Mouse (Mus musculus): ENCODE data around the gene Alpk1.

DNA sequence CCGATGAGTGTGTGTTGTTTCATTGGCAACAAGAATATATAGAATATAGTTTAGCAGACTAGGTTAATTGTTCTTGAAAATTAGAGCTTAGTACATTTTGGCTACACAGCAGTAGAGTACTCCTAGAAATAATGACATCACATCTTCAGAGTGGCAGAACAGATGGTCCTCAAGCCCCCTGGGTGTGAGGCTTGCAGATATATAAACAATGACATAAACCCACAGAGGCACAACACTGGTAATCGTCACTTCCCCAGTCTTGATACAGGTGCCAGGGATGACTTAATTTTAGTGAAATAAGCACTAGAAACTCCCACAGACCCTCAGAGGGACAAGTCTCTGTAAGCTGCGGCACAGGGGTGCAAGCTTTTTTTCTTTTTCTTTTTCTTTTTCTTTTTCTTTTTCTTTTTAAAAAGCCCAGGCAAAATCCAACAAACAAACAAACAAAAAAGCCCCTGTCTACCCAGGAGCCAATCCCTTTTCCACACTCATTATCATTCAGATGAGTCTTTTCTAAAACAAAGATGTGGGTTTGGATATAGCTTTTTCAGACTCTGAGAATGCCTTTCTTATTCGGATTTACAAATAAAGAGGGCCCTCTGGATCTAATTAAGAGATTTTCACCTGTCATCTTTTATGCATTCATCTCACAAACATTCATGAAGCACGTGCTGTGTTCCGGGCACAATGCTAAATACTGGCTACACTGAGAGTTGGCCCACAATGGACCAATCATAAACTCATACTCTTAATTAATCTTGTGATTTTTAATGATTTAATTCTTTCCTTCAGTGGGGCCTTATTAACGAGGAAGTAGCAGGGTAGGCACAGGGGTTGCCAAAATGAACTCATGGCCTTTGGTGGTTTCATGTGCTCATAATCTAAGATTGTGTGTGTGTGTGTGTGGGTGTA lies 128.3 kb downstream of the Alpk1 start:
- TF ChIP-seq CTCF (IDR thresholded peaks at IDR 0.05; ENCODE audit: borderline replicate concordance, insufficient read depth, low read depth, low read length) (no peak), POLR2A (IDR thresholded peaks at IDR 0.05; ENCODE audit: borderline replicate concordance, insufficient read depth, low read length) (no peak)
